Mouse (Mus musculus) E14TG2a.4 (cell line): ENCODE results near the gene Akap1.

Experiments used
- CTCF ChIP-seq: conservative IDR thresholded peaks from 2 replicates; pipeline ENCODE4 v1.5.1; 2014; ENCODE audit warnings: low read length
- NANOG ChIP-seq: IDR thresholded peaks from 2 replicates; pipeline ENCODE4 v1.6.1; 2014; ENCODE audit warnings: borderline replicate concordance, low read length, mixed read lengths

- TF ChIP-seq CTCF (no peak), NANOG (no peak)
These were observed 405 bp downstream of the Akap1 start for GRCm38 (mm10) chr11:88863904-88864457.
